Mouse (Mus musculus): ENCODE measurements around the gene Rps6ka1. TPM values are rescaled to one million over a fixed set of nuclear protein-coding genes. Genes with fewer than 3 reads are reported as not detected.

The Rps6ka1 gene
- polyA plus RNA-seq, 1 experiment = 4.8 TPM

- TF ChIP-seq CTCF (IDR thresholded peaks at IDR 0.05; ENCODE audit: borderline replicate concordance, insufficient read depth, low read length) (no peak), POLR2A (IDR thresholded peaks at IDR 0.05; ENCODE audit: low read depth, low read length) (no peak)
- H3K4me3 ChIP-seq (ENCODE audit: insufficient read depth, low read length) = no peak overlapping the region
- no peak overlapping the region for H3K27ac ChIP-seq (ENCODE audit: insufficient read depth, low read length)
- H3K4me1 ChIP-seq (ENCODE audit: control insufficient read depth, insufficient read depth, low read length) = no peaks in the 10 kb centered on the region
Measured at GRCm38 (mm10) chr4:133899241-133899800, 11.7 kb upstream of the Rps6ka1 start.

GRCm38 (mm10) chr4:133898151-133898550 lies 10.6 kb upstream of the Rps6ka1 start:
- no peak for TF ChIP-seq CTCF (IDR thresholded peaks at IDR 0.05; ENCODE audit: borderline replicate concordance, insufficient read depth, low read length)
- no peak for TF ChIP-seq POLR2A (IDR thresholded peaks at IDR 0.05; ENCODE audit: low read depth, low read length)
- Histone ChIP-seq H3K4me1 (ENCODE audit: control insufficient read depth, insufficient read depth, low read length) (no peaks in the 10 kb centered on the region), H3K4me3 (ENCODE audit: insufficient read depth, low read length) (no peak overlapping the region), H3K27ac (ENCODE audit: insufficient read depth, low read length) (no peak overlapping the region)

DNA sequence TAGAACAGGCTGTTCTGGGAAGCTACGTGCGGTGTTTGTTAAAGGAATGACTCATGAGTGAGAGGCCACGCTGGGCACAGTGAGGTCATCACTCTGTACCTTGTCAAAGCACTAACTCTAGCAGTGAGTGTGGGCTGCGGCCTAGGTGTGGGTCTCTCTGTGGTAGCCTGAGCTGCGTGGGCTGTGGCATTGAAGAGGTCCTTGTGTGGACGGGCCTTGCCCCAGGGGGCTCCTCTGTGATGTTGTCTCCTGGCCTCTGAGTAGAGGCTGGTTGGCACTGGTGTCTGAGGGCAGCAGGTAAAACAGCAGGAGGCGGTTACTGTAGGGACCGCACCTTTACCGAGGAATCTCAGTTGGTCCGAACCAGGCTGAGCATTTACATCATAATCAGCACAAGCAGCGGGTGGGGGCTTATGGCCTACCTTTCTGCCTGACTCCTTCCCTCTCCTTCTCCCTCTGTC lies 9.9 kb upstream of the Rps6ka1 start:
- H3K27ac ChIP-seq (ENCODE audit: insufficient read depth, low read length) = no peak overlapping the region
- H3K4me3 ChIP-seq (ENCODE audit: insufficient read depth, low read length) = no peak overlapping the region
- TF ChIP-seq CTCF (IDR thresholded peaks at IDR 0.05; ENCODE audit: borderline replicate concordance, insufficient read depth, low read length) = no peak
- no peak for TF ChIP-seq POLR2A (IDR thresholded peaks at IDR 0.05; ENCODE audit: low read depth, low read length)
- no peaks in the 10 kb centered on the region for H3K4me1 ChIP-seq (ENCODE audit: control insufficient read depth, insufficient read depth, low read length)

DNA sequence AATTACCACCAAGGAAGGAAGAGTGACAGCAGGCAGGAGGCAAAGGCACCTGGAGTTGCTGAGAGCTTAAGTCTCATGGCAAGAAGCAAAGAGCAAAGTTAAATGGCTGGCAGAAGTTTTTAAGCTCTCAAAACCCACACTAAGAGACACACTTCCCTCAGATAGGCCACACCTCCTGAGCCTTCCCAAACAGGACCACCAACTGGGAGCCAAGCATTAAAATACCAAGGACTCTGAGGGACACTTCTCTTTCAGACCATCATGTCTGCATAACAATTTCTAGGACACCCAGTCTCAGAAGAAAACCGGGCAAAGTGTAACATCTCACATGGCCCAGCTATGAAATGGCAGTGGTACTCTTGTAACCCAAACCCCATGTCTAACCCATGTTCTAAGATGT lies 9.4 kb upstream of the Rps6ka1 start:
- Histone ChIP-seq H3K4me1 (ENCODE audit: control insufficient read depth, insufficient read depth, low read length) (no peaks in the 10 kb centered on the region), H3K4me3 (ENCODE audit: insufficient read depth, low read length) (no peak overlapping the region), H3K27ac (ENCODE audit: insufficient read depth, low read length) (no peak overlapping the region)
- no peak for TF ChIP-seq CTCF (IDR thresholded peaks at IDR 0.05; ENCODE audit: borderline replicate concordance, insufficient read depth, low read length)
- TF ChIP-seq POLR2A (IDR thresholded peaks at IDR 0.05; ENCODE audit: low read depth, low read length) = no peak

GRCm38 (mm10) chr4:133896002-133896401 lies 8.4 kb upstream of the Rps6ka1 start:
- Histone ChIP-seq H3K4me1 (ENCODE audit: control insufficient read depth, insufficient read depth, low read length) (no peaks in the 10 kb centered on the region), H3K4me3 (ENCODE audit: insufficient read depth, low read length) (no peak overlapping the region), H3K27ac (ENCODE audit: insufficient read depth, low read length) (no peak overlapping the region)
- TF ChIP-seq POLR2A (IDR thresholded peaks at IDR 0.05; ENCODE audit: low read depth, low read length) (no peak), CTCF (IDR thresholded peaks at IDR 0.05; ENCODE audit: borderline replicate concordance, insufficient read depth, low read length) (no peak)

DNA sequence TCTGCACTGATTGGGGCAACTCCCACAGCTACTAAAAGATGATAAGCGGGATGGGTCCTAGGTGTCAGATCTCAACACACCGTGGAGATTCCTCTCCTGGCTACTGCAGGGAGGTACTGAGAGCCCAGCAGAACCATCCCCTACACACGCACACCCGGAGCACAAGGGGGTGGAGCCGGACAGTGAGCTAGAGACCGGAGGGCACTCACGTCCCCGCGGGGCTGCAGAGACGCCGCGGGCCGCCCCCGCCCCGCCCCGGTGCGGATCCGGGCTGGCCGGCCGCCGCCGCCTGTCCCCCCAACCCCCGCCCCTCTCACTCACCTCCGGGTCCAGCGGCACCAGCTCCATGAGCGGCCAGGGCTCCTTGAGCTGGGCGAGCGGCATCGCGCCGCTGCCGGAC lies 348 bp downstream of the Rps6ka1 start:
- no peak overlapping the region for H3K27ac ChIP-seq (ENCODE audit: insufficient read depth, low read length)
- TF ChIP-seq CTCF (IDR thresholded peaks at IDR 0.05; ENCODE audit: borderline replicate concordance, insufficient read depth, low read length) (no peak), POLR2A (IDR thresholded peaks at IDR 0.05; ENCODE audit: low read depth, low read length) (no peak)
- H3K4me1 ChIP-seq (ENCODE audit: control insufficient read depth, insufficient read depth, low read length) = no peaks in the 10 kb centered on the region

GRCm38 (mm10) chr4:133885991-133886501 lies 1.6 kb downstream of the Rps6ka1 start:
- H3K4me1 ChIP-seq (ENCODE audit: control insufficient read depth, insufficient read depth, low read length) = no peaks in the 10 kb centered on the region
- no peak for TF ChIP-seq CTCF (IDR thresholded peaks at IDR 0.05; ENCODE audit: borderline replicate concordance, insufficient read depth, low read length)
- TF ChIP-seq POLR2A (IDR thresholded peaks at IDR 0.05; ENCODE audit: low read depth, low read length) = no peak
- no peak overlapping the region for H3K27ac ChIP-seq (ENCODE audit: insufficient read depth, low read length)
- no peak overlapping the region for H3K4me3 ChIP-seq (ENCODE audit: insufficient read depth, low read length)

More for the DNA sequence above, 348 bp downstream of the Rps6ka1 start:
- peak overlapping the region; percentile 84 for H3K4me3 ChIP-seq (ENCODE audit: insufficient read depth, low read length)

DNA sequence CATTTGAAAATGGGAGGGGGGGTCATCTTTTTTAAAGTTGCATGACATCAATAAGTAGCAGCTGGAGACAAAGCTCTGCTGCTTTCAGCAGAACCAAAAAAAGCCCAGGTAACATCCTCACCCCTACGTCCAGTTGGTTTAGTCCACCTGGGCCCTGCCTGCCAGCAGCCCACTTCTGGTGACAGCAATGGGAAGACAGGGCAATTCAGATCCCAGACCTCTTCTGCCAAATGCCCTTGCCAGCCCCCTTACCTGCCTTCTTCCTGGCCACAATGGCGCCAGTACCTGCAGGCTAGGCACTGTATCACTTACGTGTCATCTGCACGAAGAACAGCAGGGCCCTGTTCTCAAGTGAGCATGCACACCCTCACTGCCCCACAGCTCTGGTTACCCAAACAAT lies 2.3 kb downstream of the Rps6ka1 start:
- TF ChIP-seq POLR2A (IDR thresholded peaks at IDR 0.05; ENCODE audit: low read depth, low read length) (no peak), CTCF (IDR thresholded peaks at IDR 0.05; ENCODE audit: borderline replicate concordance, insufficient read depth, low read length) (no peak)
- Histone ChIP-seq H3K27ac (ENCODE audit: insufficient read depth, low read length) (no peak overlapping the region), H3K4me1 (ENCODE audit: control insufficient read depth, insufficient read depth, low read length) (no peaks in the 10 kb centered on the region), H3K4me3 (ENCODE audit: insufficient read depth, low read length) (no peak overlapping the region)

- TF ChIP-seq CTCF (IDR thresholded peaks at IDR 0.05; ENCODE audit: borderline replicate concordance, insufficient read depth, low read length) (no peak), POLR2A (IDR thresholded peaks at IDR 0.05; ENCODE audit: low read depth, low read length) (no peak)
- H3K27ac ChIP-seq (ENCODE audit: insufficient read depth, low read length) = no peak overlapping the region
- H3K4me1 ChIP-seq (ENCODE audit: control insufficient read depth, insufficient read depth, low read length) = no peaks in the 10 kb centered on the region
- no peak overlapping the region for H3K4me3 ChIP-seq (ENCODE audit: insufficient read depth, low read length)
Measured at GRCm38 (mm10) chr4:133884888-133885287, 2.7 kb downstream of the Rps6ka1 start.

DNA sequence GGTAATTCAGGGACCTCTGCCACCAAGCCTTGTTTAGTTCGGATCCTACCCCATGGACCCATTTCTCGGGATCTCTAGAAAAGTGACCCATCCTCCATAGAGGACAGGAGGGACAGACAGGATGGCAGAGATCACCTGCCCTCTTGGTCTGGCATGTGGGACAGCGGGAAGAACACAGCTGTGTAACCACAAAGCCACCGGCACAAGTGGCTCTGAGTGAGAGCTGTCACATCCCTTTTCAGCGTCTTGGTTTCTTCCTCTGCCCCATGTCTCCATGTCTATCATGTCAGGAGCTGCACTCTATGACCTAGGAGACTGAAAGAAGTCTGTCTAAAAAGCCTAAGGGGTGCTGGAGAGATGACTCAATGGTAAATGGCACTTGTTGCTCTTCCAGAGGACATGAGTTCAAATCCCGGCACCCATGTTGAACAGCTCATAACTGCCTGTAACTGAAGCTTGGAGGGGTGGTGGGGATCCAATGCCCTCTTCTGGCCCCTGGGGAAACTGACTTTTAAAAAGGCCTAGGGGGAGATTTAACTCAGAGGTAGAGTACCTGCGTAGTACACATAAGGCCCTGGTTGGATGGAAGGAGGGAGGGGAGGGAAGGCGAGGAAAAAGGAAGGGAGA lies 3.4 kb downstream of the Rps6ka1 start:
- TF ChIP-seq POLR2A (IDR thresholded peaks at IDR 0.05; ENCODE audit: low read depth, low read length) (no peak), CTCF (IDR thresholded peaks at IDR 0.05; ENCODE audit: borderline replicate concordance, insufficient read depth, low read length) (no peak)
- Histone ChIP-seq H3K4me3 (ENCODE audit: insufficient read depth, low read length) (no peak overlapping the region), H3K27ac (ENCODE audit: insufficient read depth, low read length) (no peak overlapping the region), H3K4me1 (ENCODE audit: control insufficient read depth, insufficient read depth, low read length) (no peaks in the 10 kb centered on the region)
